Mouse (Mus musculus) liver, embryonic 11.5 days (tissue): ENCODE measurements around the gene Atxn3. TPM values are rescaled to one million over a fixed set of nuclear protein-coding genes. Genes with fewer than 3 reads are reported as not detected.
"Not testable (repeated sequence)": the region's sequence is repeated elsewhere in the genome, so short reads cannot be mapped to it uniquely, and the experiment has no call there.

ENCODE experiments used
- ATAC-seq: fragments of 200-750 bp; cut with Nextera tagmentation; replicated peaks from 2 replicates; pipeline ENCODE4 v1.8.0; 2017; ENCODE audit warnings: moderate number of reproducible peaks, mild to moderate bottlenecking, moderate TSS enrichment, moderate library complexity; ENCODE audit not compliant: low FRiP score
- DNase-seq: peaks from one replicate; pipeline ENCODE4 v3.0.0-alpha.2; 2017; ENCODE audit warnings: low spot score
- H3K27ac ChIP-seq: fragments of 300-500 bp; sonication (generic); 2 replicates; pipeline ENCODE4 v1.5.1; 2014; ENCODE audit warnings: mild to moderate bottlenecking, low read depth, low read length, control low read depth
- H3K27me3 ChIP-seq: fragments of 300-500 bp; sonication (generic); replicated peaks from 2 replicates; pipeline ENCODE4 v1.6.1; 2014; ENCODE audit warnings: low read length, mixed read lengths; ENCODE audit not compliant: control insufficient read depth, insufficient read depth
- H3K36me3 ChIP-seq: fragments of 300-500 bp; sonication (generic); 2 replicates; pipeline ENCODE4 v1.6.1; 2014; ENCODE audit warnings: mild to moderate bottlenecking, low read length, moderate library complexity, mixed read lengths; ENCODE audit not compliant: control insufficient read depth, insufficient read depth
- H3K4me1 ChIP-seq: fragments of 300-500 bp; sonication (generic); replicated peaks from 2 replicates; pipeline ENCODE4 v1.6.1; 2014; ENCODE audit warnings: low read length, mixed read lengths; ENCODE audit not compliant: control insufficient read depth, insufficient read depth
- H3K4me2 ChIP-seq: fragments of 300-500 bp; sonication (generic); 2 replicates; pipeline ENCODE4 v1.6.1; 2014; ENCODE audit warnings: mild to moderate bottlenecking, control low read depth, moderate library complexity
- H3K4me3 ChIP-seq: fragments of 300-500 bp; sonication (generic); 2 replicates; pipeline ENCODE4 v1.5.1; 2014; ENCODE audit warnings: low read depth, low read length, control low read depth
- H3K9ac ChIP-seq: fragments of 300-500 bp; sonication (generic); 2 replicates; pipeline ENCODE4 v1.6.1; 2014; ENCODE audit warnings: low read depth, low read length, control low read depth
- H3K9me3 ChIP-seq: fragments of 300-500 bp; sonication (generic); 2 replicates; pipeline ENCODE4 v1.6.1; 2016; ENCODE audit warnings: low read length, inconsistent platforms, mixed read lengths; ENCODE audit not compliant: control insufficient read depth
- WGBS: fragments of 180-500 bp; shearing (Covaris S2); extraction: QIAGEN DNeasy Blood & Tissue Kit; methylation state at CpG from one replicate; pipeline ENCODE4 v1.1.7; 2014; 5-methylcytosine and 5-hydroxymethylcytosine counted together
- polyA plus RNA-seq: library from polyadenylated mRNA; unstranded; fragments of >200 nt; fragmentation: Nextera tagmentation; extraction: Ambion mirVana; gene quantifications from 2 replicates; pipeline ENCODE4 v1.2.1, GENCODE M21; 2014

Gene Atxn3
- polyA plus RNA-seq, 1 experiment from 2014 or later: 23.4 TPM

GRCm38 (mm10) chr12:101974571-101974970, 16.5 kb upstream of the Atxn3 start:
- peak overlapping the region; percentile 91 for H3K9ac ChIP-seq
- ATAC-seq (no peak), DNase-seq (no peak)
- H3K36me3 ChIP-seq: no peaks in the 10 kb centered on the region
- peak overlapping the region; percentile 86 for H3K27ac ChIP-seq
- no peaks in the 10 kb centered on the region for H3K9me3 ChIP-seq
- H3K4me2 ChIP-seq: peak overlapping the region; percentile 68
- no peaks in the 10 kb centered on the region for H3K27me3 ChIP-seq
- 27% methylated on average over 1 of the region's 1 CpGs for WGBS
- H3K4me3 ChIP-seq: peak overlapping the region; percentile 89
- peaks cover 22% of the 10 kb centered on the region for H3K4me1 ChIP-seq

GRCm38 (mm10) chr12:101972230-101972629, 14.2 kb upstream of the Atxn3 start:
- Histone ChIP-seq H3K4me1 (peaks cover 7% of the 10 kb centered on the region), H3K27ac (no peak overlapping the region), H3K9me3 (no peaks in the 10 kb centered on the region), H3K9ac (no peak overlapping the region), H3K36me3 (peaks cover 3% of the 10 kb centered on the region; the same call in 1 of the 2 replicates), H3K4me3 (no peak overlapping the region), H3K4me2 (no peak overlapping the region), H3K27me3 (no peaks in the 10 kb centered on the region)
- WGBS: 89% methylated on average over 3 of the region's 3 CpGs
- no peak for ATAC-seq
- no peak for DNase-seq

GRCm38 (mm10) chr12:101971311-101971710, 13.3 kb upstream of the Atxn3 start:
- Histone ChIP-seq H3K27ac (no peak overlapping the region), H3K4me2 (no peak overlapping the region), H3K9ac (no peak overlapping the region), H3K9me3 (no peaks in the 10 kb centered on the region), H3K27me3 (no peaks in the 10 kb centered on the region), H3K4me1 (peaks cover 2% of the 10 kb centered on the region; the same call in 1 of the 2 replicates), H3K4me3 (no peak overlapping the region), H3K36me3 (peaks cover 3% of the 10 kb centered on the region; the same call in 1 of the 2 replicates)
- no peak for ATAC-seq
- 88% methylated on average over 2 of the region's 2 CpGs for WGBS
- no peak for DNase-seq

GRCm38 (mm10) chr12:101958960-101959780, 1.1 kb upstream of the Atxn3 start:
- 90% methylated on average over 5 of the region's 5 CpGs for WGBS
- not testable (repeated sequence) for H3K36me3 ChIP-seq, H3K27me3 ChIP-seq, H3K27ac ChIP-seq, H3K4me1 ChIP-seq, ATAC-seq, DNase-seq, H3K9me3 ChIP-seq
- Histone ChIP-seq H3K4me2 (peak overlapping the region; percentile 44), H3K9ac (peak overlapping the region; percentile 15; the same call in 1 of the 2 replicates), H3K4me3 (peak overlapping the region; percentile 88)

- H3K27ac ChIP-seq: no peak overlapping the region
These were observed 510 bp upstream of the Atxn3 start for GRCm38 (mm10) chr12:101958556-101958955.

GRCm38 (mm10) chr12:101957079-101957941, 736 bp downstream of the Atxn3 start:
- peak; percentile 42; the same call in 1 of the 2 replicates for ATAC-seq
- Histone ChIP-seq H3K4me3 (peak overlapping the region; percentile 88), H3K27ac (peak overlapping the region; percentile 75; the same call in 1 of the 2 replicates), H3K27me3 (no peaks in the 10 kb centered on the region), H3K4me2 (peak overlapping the region; percentile 76), H3K9me3 (no peaks in the 10 kb centered on the region), H3K4me1 (no peaks in the 10 kb centered on the region), H3K9ac (peak overlapping the region; percentile 93), H3K36me3 (no peaks in the 10 kb centered on the region)
- no peak for DNase-seq
- WGBS: 9% methylated on average over 26 of the region's 26 CpGs

More at GRCm38 (mm10) chr12:101958556-101958955, 510 bp upstream of the Atxn3 start:
- DNase-seq: no peak
- Histone ChIP-seq H3K36me3 (no peaks in the 10 kb centered on the region), H3K4me1 (no peaks in the 10 kb centered on the region), H3K9me3 (no peaks in the 10 kb centered on the region), H3K9ac (peak overlapping the region; percentile 15; the same call in 1 of the 2 replicates), H3K4me2 (peak overlapping the region; percentile 44), H3K27me3 (no peaks in the 10 kb centered on the region), H3K4me3 (peak overlapping the region; percentile 88)
- no peak for ATAC-seq
- WGBS: 42% methylated on average over 9 of the region's 9 CpGs

GRCm38 (mm10) chr12:101955821-101956220, 2.2 kb downstream of the Atxn3 start:
- ATAC-seq, H3K9ac ChIP-seq, H3K9me3 ChIP-seq, H3K36me3 ChIP-seq, DNase-seq, H3K4me3 ChIP-seq, H3K27ac ChIP-seq, H3K4me2 ChIP-seq, H3K27me3 ChIP-seq, H3K4me1 ChIP-seq: not testable (repeated sequence)
- 89% methylated on average over 8 of the region's 8 CpGs for WGBS

- peaks cover 22% of the 10 kb centered on the region for H3K36me3 ChIP-seq
- no peak for ATAC-seq
These were observed 9.2 kb downstream of the Atxn3 start for GRCm38 (mm10) chr12:101948801-101949200.

More at GRCm38 (mm10) chr12:101948801-101949200, 9.2 kb downstream of the Atxn3 start:
- H3K9me3 ChIP-seq: no peaks in the 10 kb centered on the region
- DNase-seq: no peak
- H3K4me2 ChIP-seq: no peak overlapping the region
- no peak overlapping the region for H3K9ac ChIP-seq
- 78% methylated on average over 4 of the region's 4 CpGs for WGBS
- H3K4me1 ChIP-seq: no peaks in the 10 kb centered on the region
- no peaks in the 10 kb centered on the region for H3K27me3 ChIP-seq
- no peak overlapping the region for H3K27ac ChIP-seq
- no peak overlapping the region for H3K4me3 ChIP-seq
